In genomic region chr11:45794361-45794981, GRCm38 (mm10) we compare ENCODE assay signal across 9 mouse cellular contexts. TPM values are rescaled to one million over a fixed set of nuclear protein-coding genes. Genes with fewer than 3 reads are reported as not detected.
A peak's percentile ranks its signal among the peaks of the same experiment; 100 is the strongest.
DNase-seq lines count a peak whose midpoint lies in the region; ATAC-seq and TF ChIP-seq lines count a peak whose summit lies in the region.
"Had no signal": no experiment of that assay in that cellular context is flagged by ENCODE, and none has a peak within 500 bp of the region (broad histone marks: within the 10 kb centered on the region; RNA-seq: fewer than 3 reads in every experiment).

No protein-coding gene starts in this region.

- peaks cover 9% of the 10 kb centered on the region; the same call in 1 of the 2 replicates for H3K4me1 ChIP-seq in spleen, adult 2 months (ENCODE audit: control insufficient read depth, insufficient read depth, insufficient read length)
- H3K4me1 ChIP-seq in liver, embryonic 14.5 days (replicated peaks; ENCODE audit: control insufficient read depth in 2 of 2, insufficient read depth in 2 of 2, low read length in 1 of 2): peaks cover 7 to 15% of the 10 kb centered on the region in 2 experiments
- no peaks in the 10 kb centered on the region for H3K4me1 ChIP-seq in forebrain, postnatal 0 days (ENCODE audit: insufficient read depth)

- no peak for TF ChIP-seq POLR2A in spleen, adult 2 months (IDR thresholded peaks at IDR 0.05; ENCODE audit: low read depth, low read length)

- no peaks in the 10 kb centered on the region for H3K27me3 ChIP-seq in spleen, adult 2 months (ENCODE audit: control insufficient read depth, insufficient read depth, low read length)
- no peaks in the 10 kb centered on the region for H3K27me3 ChIP-seq in liver, embryonic 14.5 days (ENCODE audit: control insufficient read depth, insufficient read depth, low read length)
- H3K27me3 ChIP-seq in forebrain, postnatal 0 days (ENCODE audit: insufficient read depth, low read length): peaks cover 5% of the 10 kb centered on the region
- H3K27me3 ChIP-seq: hindbrain, embryonic 13.5 days had no signal

- H3K36me3 ChIP-seq in spleen, adult 2 months (ENCODE audit: control insufficient read depth, insufficient read depth, low read length): no peaks in the 10 kb centered on the region
- no peaks in the 10 kb centered on the region for H3K36me3 ChIP-seq in liver, embryonic 14.5 days (replicated peaks; ENCODE audit: control insufficient read depth, insufficient read depth, low read depth)
- H3K36me3 ChIP-seq in forebrain, postnatal 0 days (ENCODE audit: insufficient read depth): no peaks in the 10 kb centered on the region
- H3K36me3 ChIP-seq: hindbrain, embryonic 13.5 days had no signal

- H3K9me3 ChIP-seq in liver, embryonic 14.5 days (ENCODE audit: control insufficient read depth, low read length): no peaks in the 10 kb centered on the region
- H3K9me3 ChIP-seq in forebrain, postnatal 0 days (ENCODE audit: low read length): no peaks in the 10 kb centered on the region
- H3K9me3 ChIP-seq: hindbrain, embryonic 13.5 days had no signal

- WGBS in spleen, adult 2 months: 73% methylated on average over 5 of the region's 5 CpGs
- 63% methylated on average over 5 of the region's 5 CpGs for WGBS in liver, embryonic 14.5 days (ENCODE audit: insufficient replicate concordance)
- WGBS in forebrain, postnatal 0 days: 81% methylated on average over 5 of the region's 5 CpGs

- TF ChIP-seq EP300 in liver, embryonic 14.5 days (IDR thresholded peaks at IDR 0.05; ENCODE audit: low read depth): no peak

- H3K9ac ChIP-seq in liver, embryonic 14.5 days (replicated peaks): no peak overlapping the region
- H3K9ac ChIP-seq in forebrain, postnatal 0 days: no peak overlapping the region
- H3K9ac ChIP-seq: hindbrain, embryonic 13.5 days had no signal

- H3K4me3 ChIP-seq in spleen, adult 2 months (ENCODE audit: extremely low read depth, insufficient read depth, insufficient read length): no peak overlapping the region
- H3K4me3 ChIP-seq in liver, embryonic 14.5 days (ENCODE audit: insufficient read depth in 1 of 2, low read depth in 2 of 2, low read length in 2 of 2): no peak overlapping the region
- H3K4me3 ChIP-seq in forebrain, postnatal 0 days (ENCODE audit: low read depth, low read length): no peak overlapping the region
- H3K4me3 ChIP-seq: hindbrain, embryonic 13.5 days had no signal

- DNase-seq in spleen, adult 2 months (ENCODE audit: low read depth in 1 of 2, low spot score in 2 of 2): peak in 1 of 2 experiments; percentile 50
- no peak for DNase-seq in spleen, adult 18-20 months
- no peak for DNase-seq in liver, embryonic 14.5 days (ENCODE audit: low read depth in 3 of 3, low spot score in 3 of 3)
- no peak for DNase-seq in forebrain, postnatal 0 days
- DNase-seq in urinary bladder, adult 18-20 months (ENCODE audit: low spot score in 2 of 2): no peak
- DNase-seq in heart, adult 9 months (ENCODE audit: low spot score in 2 of 2): no peak
- DNase-seq: kidney, postnatal 4 days had no signal

- ATAC-seq in activated CD4-positive, CD25-positive, alpha-beta regulatory T cell, adult 4 months: peak; percentile 92
- no peak for ATAC-seq in liver, embryonic 14.5 days (ENCODE audit: insufficient read depth)
- no peak for ATAC-seq in forebrain, postnatal 0 days

- H3K27ac ChIP-seq in spleen, adult 2 months (ENCODE audit: insufficient read depth, low read length): peak overlapping the region; percentile 78
- no peak overlapping the region for H3K27ac ChIP-seq in liver, embryonic 14.5 days
- no peak overlapping the region for H3K27ac ChIP-seq in forebrain, postnatal 0 days (ENCODE audit: low read depth, low read length)
- H3K27ac ChIP-seq: hindbrain, embryonic 13.5 days had no signal

- H3K4me2 ChIP-seq in liver, embryonic 14.5 days (ENCODE audit: low read depth): no peak overlapping the region
- no peak overlapping the region for H3K4me2 ChIP-seq in forebrain, postnatal 0 days (ENCODE audit: low read depth)
- H3K4me2 ChIP-seq: hindbrain, embryonic 13.5 days had no signal

- no peak for TF ChIP-seq CTCF in spleen, adult 2 months (IDR thresholded peaks at IDR 0.05; ENCODE audit: extremely low read depth, insufficient read depth, insufficient read length, insufficient replicate concordance)
- TF ChIP-seq CTCF in liver, embryonic 14.5 days (IDR thresholded peaks at IDR 0.05; ENCODE audit: low read depth): peak; percentile 82
- no peak; the same call in 1 of the 2 replicates for TF ChIP-seq CTCF in forebrain, postnatal 0 days (IDR thresholded peaks at IDR 0.05; ENCODE audit: low read depth)

RNA-seq across cellular contexts. Expression of gene Clint1, which starts 57.4 kb away (rescaled TPM):
- 41.1 and 48.3 TPM in 2 replicates for polyA plus RNA-seq in spleen, adult 2 months (2012; rRNA removed)
- 10 to 100 TPM; 45.4 to 47.0 TPM for polyA plus RNA-seq in activated CD4-positive, CD25-positive, alpha-beta regulatory T cell, adult 4 months (2017; shearing (Covaris generic))
- 36.3 and 46.0 TPM in 2 replicates for polyA plus RNA-seq in liver, embryonic 14.5 days (2012; rRNA removed)
- polyA plus RNA-seq in liver, embryonic 14.5 days (2014; fragmentation: Nextera tagmentation; extraction: Ambion mirVana): 41.6 and 43.3 TPM in 2 replicates
- total RNA-seq in forebrain, postnatal 0 days (2014; rRNA removed): 24.7 and 32.8 TPM in 2 replicates
- polyA plus RNA-seq in forebrain, postnatal 0 days (2015; fragmentation: Nextera tagmentation; extraction: Ambion mirVana): 19.4 and 28.8 TPM in 2 replicates
